Mouse (Mus musculus): ENCODE data around the gene Dydc2.

Gene Dydc2

GRCm38 (mm10) chr14:41035146-41035798 lies 33.7 kb downstream of the Dydc2 start:
- peak; percentile 18 for DNase-seq (ENCODE audit: low read depth)

- DNase-seq (ENCODE audit: low read depth), result peak; percentile 48
Measured at GRCm38 (mm10) chr14:41033135-41034110, 35.6 kb downstream of the Dydc2 start.

- no peak for DNase-seq (ENCODE audit: low read depth)
Measured at GRCm38 (mm10) chr14:41030989-41031513, 38.0 kb downstream of the Dydc2 start.

- DNase-seq (ENCODE audit: low read depth), result no peak
Measured at GRCm38 (mm10) chr14:41029303-41029702, 39.7 kb downstream of the Dydc2 start.

DNA sequence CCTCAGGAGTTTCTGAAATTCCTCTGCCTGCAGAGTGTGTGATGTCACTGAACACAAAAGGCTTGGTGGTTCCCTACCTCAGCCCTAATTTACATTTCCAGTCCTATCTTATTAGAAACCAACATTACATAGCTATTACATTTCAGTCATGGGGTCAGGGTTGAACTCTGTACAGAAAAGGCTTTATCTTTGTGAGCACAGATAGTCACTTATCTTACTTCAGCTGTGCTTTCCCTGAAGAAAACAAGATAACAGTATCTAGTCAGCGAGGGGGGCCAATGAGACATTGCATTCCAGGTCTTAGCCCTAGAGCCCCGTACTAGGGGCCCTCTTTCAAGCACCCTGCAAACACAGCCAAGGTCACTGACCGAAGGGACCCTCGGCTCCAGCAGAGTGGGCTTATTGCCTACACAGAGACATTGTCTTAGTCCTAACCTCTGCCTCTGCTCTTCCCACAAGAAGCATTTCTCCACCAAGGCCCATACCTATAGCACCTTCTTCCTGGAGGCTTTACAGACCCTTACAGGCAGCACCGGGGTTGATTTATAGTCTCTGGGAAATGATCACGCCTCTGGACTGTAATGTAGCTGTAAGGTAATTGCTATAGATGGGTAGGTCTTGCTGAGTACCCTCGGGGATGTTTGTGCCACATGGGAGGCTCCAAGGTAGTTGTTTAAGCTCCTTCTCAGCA lies 43.3 kb downstream of the Dydc2 start:
- DNase-seq (ENCODE audit: low read depth), result no peak

DNA sequence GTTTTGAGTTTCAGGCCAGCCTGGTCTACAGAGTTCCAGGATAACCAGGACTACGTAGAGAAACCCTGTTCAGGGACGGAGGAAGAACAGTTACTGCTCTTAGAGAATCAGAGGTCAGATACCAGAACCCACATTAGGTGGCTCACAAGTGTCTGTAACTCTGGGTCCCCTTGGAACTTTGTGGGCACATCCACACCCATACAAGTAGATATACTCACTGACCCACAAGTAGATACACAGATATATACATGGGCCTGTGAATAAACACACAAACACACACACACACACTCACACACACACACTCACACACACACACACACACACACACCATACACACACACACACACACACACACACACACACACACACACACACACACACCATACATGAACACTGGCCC lies 43.9 kb downstream of the Dydc2 start:
- DNase-seq (ENCODE audit: low read depth), result no peak

DNA sequence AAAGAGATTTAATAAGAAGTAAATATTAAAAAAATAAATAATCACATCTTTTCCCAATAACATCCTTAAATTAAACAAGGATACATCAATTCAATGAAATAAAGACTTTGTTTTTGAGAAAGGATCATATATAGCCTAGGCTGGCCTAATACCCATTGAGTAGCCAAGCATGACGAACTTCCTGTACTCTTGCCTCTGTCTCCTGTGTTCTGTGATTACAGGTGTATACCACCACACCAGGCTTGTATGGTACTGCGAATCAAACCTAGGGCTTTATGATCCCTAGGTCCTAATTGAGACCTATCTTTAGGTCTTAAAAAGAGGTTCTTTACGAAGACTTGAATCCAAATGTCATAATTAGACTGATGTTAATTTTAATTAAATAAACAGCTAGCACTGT lies 47.8 kb downstream of the Dydc2 start:
- no peak for DNase-seq (ENCODE audit: low read depth)

GRCm38 (mm10) chr14:41017460-41017859 lies 51.5 kb downstream of the Dydc2 start:
- no peak for DNase-seq (ENCODE audit: low read depth)

DNA sequence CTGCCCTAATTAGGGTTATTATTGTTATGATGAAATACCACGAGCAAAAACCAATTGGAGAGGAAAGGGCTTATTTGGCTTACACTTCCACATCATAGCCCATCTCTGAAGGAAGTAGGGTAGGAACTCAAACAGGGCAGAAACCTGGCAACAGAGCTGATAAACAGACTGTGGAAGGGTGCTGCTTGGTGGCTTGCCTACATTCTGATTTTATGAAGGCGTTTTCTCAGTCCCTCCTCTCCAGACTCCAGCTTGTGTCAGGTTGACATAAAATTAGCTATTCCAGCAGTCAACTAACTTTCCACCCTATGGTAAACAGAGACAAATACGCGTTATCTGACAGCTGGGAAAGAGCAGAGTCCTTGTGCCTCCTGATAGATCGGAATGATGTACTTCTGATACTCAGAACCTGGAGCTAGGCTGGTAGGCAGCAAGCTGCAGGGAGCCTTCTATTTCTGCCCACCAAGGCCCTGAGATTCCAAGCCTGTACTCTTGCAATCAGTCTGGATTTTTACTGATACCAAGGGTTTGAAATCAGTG lies 54.2 kb downstream of the Dydc2 start:
- no peak for DNase-seq (ENCODE audit: low read depth)

GRCm38 (mm10) chr14:41013630-41014613 lies 55.1 kb downstream of the Dydc2 start, which contains the start of gene Fam213a:
TSS of gene Fam213a (minus strand) at chr14:41013788.
- peak; percentile 47 for DNase-seq (ENCODE audit: low read depth)

DNA sequence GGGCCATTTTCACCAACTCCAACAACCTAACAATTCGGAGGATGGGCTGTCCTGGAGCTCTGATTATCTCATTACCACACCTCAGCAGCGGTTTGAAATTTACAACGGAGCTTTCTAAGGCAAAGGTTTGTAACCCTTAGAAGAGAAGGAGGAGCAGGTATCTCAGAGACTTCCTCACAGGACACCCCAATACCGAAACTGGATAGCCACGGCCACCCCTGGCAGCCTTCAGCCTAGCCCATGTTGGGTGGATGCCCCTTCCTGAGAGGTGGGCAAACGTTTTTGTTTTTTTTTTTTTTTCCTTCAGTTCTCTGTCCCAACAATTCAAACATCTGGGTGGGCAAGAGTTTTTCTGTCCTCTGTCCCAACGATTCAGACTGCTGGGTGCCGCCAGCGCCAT lies 55.9 kb downstream of the Dydc2 start:
- no peak for DNase-seq (ENCODE audit: low read depth)

DNA sequence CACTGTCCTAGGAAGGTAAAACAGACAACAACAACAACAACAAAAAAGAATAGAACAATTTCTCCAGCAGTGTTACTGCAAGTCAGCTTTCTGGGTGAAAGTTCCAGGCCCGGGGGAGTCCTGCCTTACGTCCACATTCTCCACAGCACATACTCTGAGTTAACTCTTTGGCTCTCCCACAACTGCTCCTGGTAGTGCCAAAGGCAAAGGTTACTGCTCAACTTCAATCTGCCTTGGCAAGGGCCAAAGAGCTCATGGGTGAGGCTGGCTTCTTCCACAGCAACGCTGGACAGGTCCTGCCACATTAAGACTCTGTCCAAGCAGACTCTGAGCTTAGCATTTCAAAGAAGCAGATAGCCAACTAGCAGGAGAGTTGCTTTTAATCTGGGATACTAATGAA lies 57.1 kb downstream of the Dydc2 start:
- no peak for DNase-seq (ENCODE audit: low read depth)

DNA sequence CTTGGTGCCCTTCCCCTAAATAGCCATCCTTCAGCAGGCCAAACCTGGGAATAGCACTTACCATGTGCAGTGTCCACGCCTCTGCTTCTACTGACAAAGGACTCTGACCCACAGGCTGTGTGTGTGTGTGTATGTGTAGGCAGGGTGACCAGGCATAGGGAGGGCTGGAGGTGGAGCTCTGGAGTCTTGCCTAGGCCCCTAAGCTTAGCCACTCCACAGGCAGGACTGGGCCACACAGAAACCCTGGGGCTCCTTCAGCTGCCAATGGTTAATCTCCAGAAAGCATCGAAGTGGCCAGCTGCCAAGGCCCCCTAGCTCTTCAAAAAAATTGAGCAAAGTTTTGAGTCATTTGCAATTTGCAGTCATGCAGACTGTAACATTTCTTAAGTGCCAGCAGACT lies 60.9 kb downstream of the Dydc2 start:
- DNase-seq (ENCODE audit: low read depth), result no peak

- no peak for DNase-seq (ENCODE audit: low read depth)
Measured at GRCm38 (mm10) chr14:41007641-41008040, 61.4 kb downstream of the Dydc2 start.

GRCm38 (mm10) chr14:41006899-41007298 lies 62.1 kb downstream of the Dydc2 start:
- no peak for DNase-seq (ENCODE audit: low read depth)

DNA sequence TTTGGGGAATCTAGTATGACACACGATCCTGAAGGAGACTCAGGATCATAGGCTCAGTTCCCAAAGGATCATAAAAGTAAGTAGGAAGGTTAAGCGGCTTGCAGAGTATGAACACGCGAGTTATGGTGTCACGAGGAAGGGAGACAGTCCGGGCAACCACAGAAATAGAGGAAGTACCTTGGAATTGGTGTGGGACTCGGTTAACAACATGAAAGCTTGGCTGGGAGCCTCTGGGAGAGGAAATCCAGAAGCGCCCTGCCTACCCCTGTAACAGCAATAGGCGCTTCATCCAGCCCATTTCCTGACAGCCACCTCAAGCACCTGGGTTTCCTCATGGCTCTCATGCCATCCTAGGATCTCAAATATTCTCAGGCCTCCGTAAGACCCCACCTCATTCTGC lies 62.7 kb downstream of the Dydc2 start:
- no peak for DNase-seq (ENCODE audit: low read depth)

- DNase-seq (ENCODE audit: low read depth), result no peak
Measured at GRCm38 (mm10) chr14:41005716-41006115, 63.3 kb downstream of the Dydc2 start.

DNA sequence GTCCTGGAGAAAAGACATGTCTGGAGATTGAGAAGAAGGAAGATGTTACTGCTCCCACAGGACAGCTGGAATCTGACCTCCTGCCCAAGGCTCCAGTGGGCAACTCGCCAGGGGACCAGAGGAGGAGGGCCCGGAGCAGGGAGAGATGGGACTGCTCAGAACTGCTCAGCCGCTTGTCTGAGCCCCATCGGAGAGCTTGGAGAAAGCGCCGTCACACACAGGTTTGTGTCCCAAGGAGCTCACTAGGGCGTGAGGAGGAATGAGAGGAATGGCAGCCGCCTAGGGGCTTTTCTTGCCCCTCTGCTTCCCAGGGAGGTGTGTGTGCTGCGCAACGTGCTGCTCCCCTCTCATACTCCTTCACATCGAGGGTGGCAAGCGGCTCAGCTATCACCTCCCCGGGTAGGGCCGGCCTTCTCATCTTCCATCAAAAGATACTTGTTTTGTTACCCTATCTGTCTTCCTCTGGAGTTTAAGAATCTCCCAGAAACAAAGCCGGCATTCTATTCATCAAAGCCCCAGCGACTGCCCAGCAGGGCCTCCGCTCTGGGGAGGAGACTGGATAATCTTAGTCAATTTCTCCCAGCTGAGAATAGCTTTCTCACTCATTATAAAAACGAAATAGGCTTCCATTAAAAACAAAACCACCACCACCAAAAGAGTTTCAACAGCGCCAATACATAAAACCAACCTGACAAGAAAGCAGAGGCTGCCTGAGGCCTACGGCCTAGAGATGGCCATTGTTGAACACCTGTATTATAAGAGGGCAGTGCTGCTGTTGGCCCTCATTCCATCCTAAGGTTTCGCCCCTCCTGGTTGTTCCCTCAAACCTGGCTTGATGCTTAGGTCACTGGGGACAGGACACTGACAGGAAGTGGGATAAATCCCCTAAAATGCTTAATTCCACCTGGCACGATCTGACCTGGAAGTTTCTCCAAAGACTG lies 64.5 kb downstream of the Dydc2 start:
- DNase-seq (ENCODE audit: low read depth), result no peak

GRCm38 (mm10) chr14:41001576-41001975 lies 67.4 kb downstream of the Dydc2 start:
- DNase-seq (ENCODE audit: low read depth), result no peak

DNA sequence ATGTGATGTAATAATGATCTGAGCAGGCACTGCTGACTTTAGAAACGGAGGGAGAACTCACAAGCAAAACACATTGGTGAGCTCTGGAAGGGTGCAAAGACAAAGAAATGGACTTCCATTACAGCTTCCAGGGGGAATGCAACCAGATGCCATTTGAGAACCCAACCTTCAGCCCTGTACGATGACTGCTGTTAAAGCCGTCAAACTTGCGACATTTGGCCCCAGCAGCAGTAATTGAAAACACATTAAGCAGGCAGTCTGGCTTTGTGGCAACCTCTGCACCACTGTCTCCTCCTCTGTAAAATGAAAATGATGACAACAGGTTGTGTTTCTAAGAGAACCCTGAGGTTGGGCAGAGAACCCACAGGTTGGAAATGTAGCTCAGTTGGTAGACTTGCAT lies 68.2 kb downstream of the Dydc2 start:
- no peak for DNase-seq (ENCODE audit: low read depth)
